In genomic region chr15:57061502-57061901, GRCm38 (mm10) we compare ENCODE assay signal across 15 mouse cellular contexts.
DNase-seq lines count a peak whose midpoint lies in the region; ATAC-seq and TF ChIP-seq lines count a peak whose summit lies in the region.
"Had no signal": no experiment of that assay in that cellular context is flagged by ENCODE, and none has a peak within 500 bp of the region (broad histone marks: within the 10 kb centered on the region; RNA-seq: fewer than 3 reads in every experiment).

No protein-coding gene starts in this region.

- no peak for TF ChIP-seq CTCF in forebrain, postnatal 0 days (IDR thresholded peaks at IDR 0.05; ENCODE audit: low read depth)

- H3K27me3 ChIP-seq in forebrain, embryonic 14.5 days (replicated peaks; ENCODE audit: control insufficient read depth, insufficient read depth, low read length), result no peaks in the 10 kb centered on the region
- H3K27me3 ChIP-seq in forebrain, postnatal 0 days (ENCODE audit: insufficient read depth, low read length), result no peaks in the 10 kb centered on the region
- H3K27me3 ChIP-seq in forebrain, embryonic 16.5 days (replicated peaks; ENCODE audit: control insufficient read depth, insufficient read depth, low read length), result no peaks in the 10 kb centered on the region
- no peaks in the 10 kb centered on the region for H3K27me3 ChIP-seq in forebrain, embryonic 10.5 days (ENCODE audit: poor library complexity, severe bottlenecking)
- H3K27me3 ChIP-seq: embryonic facial prominence, embryonic 12.5 days had no signal

- WGBS in forebrain, embryonic 14.5 days, result 58% methylated on average over 2 of the region's 2 CpGs
- WGBS in forebrain, postnatal 0 days, result 42% methylated on average over 2 of the region's 2 CpGs
- WGBS in forebrain, embryonic 16.5 days, result 54% methylated on average over 2 of the region's 2 CpGs
- 86% methylated on average over 2 of the region's 2 CpGs for WGBS in forebrain, embryonic 10.5 days

- no peaks in the 10 kb centered on the region for H3K9me3 ChIP-seq in forebrain, embryonic 14.5 days (replicated peaks; ENCODE audit: control insufficient read depth, low read length)
- H3K9me3 ChIP-seq in forebrain, postnatal 0 days (ENCODE audit: low read length), result no peaks in the 10 kb centered on the region
- H3K9me3 ChIP-seq in forebrain, embryonic 16.5 days (ENCODE audit: control insufficient read depth, low read length), result no peaks in the 10 kb centered on the region
- H3K9me3 ChIP-seq in forebrain, embryonic 10.5 days, result no peaks in the 10 kb centered on the region
- H3K9me3 ChIP-seq: embryonic facial prominence, embryonic 10.5 days; embryonic facial prominence, embryonic 12.5 days had no signal

- no peak overlapping the region for H3K27ac ChIP-seq in forebrain, embryonic 14.5 days (ENCODE audit: low read depth, low read length)
- H3K27ac ChIP-seq in forebrain, postnatal 0 days (ENCODE audit: low read depth, low read length), result no peak overlapping the region
- H3K27ac ChIP-seq in forebrain, embryonic 16.5 days (ENCODE audit: low read length), result no peak overlapping the region
- H3K27ac ChIP-seq in forebrain, embryonic 10.5 days, result no peak overlapping the region
- H3K27ac ChIP-seq: embryonic facial prominence, embryonic 10.5 days; embryonic facial prominence, embryonic 12.5 days had no signal

- peak; percentile 18; the same call in 1 of the 2 replicates for ATAC-seq in forebrain, embryonic 14.5 days
- no peak for ATAC-seq in forebrain, postnatal 0 days
- peak; percentile 38; the same call in 1 of the 2 replicates for ATAC-seq in forebrain, embryonic 16.5 days

- DNase-seq in forebrain, embryonic 14.5 days (ENCODE audit: low spot score), result peak; percentile 29
- no peak for DNase-seq in forebrain, postnatal 0 days
- no peak for DNase-seq in forebrain, embryonic 10.5 days (ENCODE audit: extremely low spot score, low spot score)
- DNase-seq in lung, postnatal 25 days (ENCODE audit: low spot score), result no peak
- DNase-seq: adrenal gland, adult 2 months; adrenal gland, postnatal 10 days; adrenal gland, postnatal 25 days; cerebellum, adult 11-12 months; cerebellum, adult 2 months; cerebellum, adult 9-10 months; cerebellum, postnatal 10 days; cerebellum, postnatal 25 days had no signal

- no peaks in the 10 kb centered on the region for H3K4me1 ChIP-seq in forebrain, embryonic 14.5 days (ENCODE audit: control insufficient read depth, insufficient read depth, low read length)
- H3K4me1 ChIP-seq in forebrain, postnatal 0 days (ENCODE audit: insufficient read depth), result no peaks in the 10 kb centered on the region
- no peaks in the 10 kb centered on the region for H3K4me1 ChIP-seq in forebrain, embryonic 16.5 days (replicated peaks; ENCODE audit: control insufficient read depth, insufficient read depth, low read length)
- no peaks in the 10 kb centered on the region for H3K4me1 ChIP-seq in forebrain, embryonic 10.5 days
- H3K4me1 ChIP-seq: embryonic facial prominence, embryonic 10.5 days; embryonic facial prominence, embryonic 12.5 days had no signal

- H3K4me3 ChIP-seq in forebrain, embryonic 14.5 days (ENCODE audit: low read depth, low read length), result no peak overlapping the region
- no peak overlapping the region for H3K4me3 ChIP-seq in forebrain, postnatal 0 days (ENCODE audit: low read depth, low read length)
- H3K4me3 ChIP-seq in forebrain, embryonic 16.5 days (replicated peaks; ENCODE audit: low read length), result no peak overlapping the region
- H3K4me3 ChIP-seq in forebrain, embryonic 10.5 days, result no peak overlapping the region
- H3K4me3 ChIP-seq: embryonic facial prominence, embryonic 10.5 days; embryonic facial prominence, embryonic 12.5 days had no signal

- H3K9ac ChIP-seq in forebrain, embryonic 14.5 days (ENCODE audit: low read length), result no peak overlapping the region
- H3K9ac ChIP-seq in forebrain, postnatal 0 days, result no peak overlapping the region
- no peak overlapping the region for H3K9ac ChIP-seq in forebrain, embryonic 16.5 days (replicated peaks; ENCODE audit: low read depth, low read length)
- H3K9ac ChIP-seq: embryonic facial prominence, embryonic 12.5 days had no signal

- no peak overlapping the region for H3K4me2 ChIP-seq in forebrain, embryonic 14.5 days (ENCODE audit: low read length)
- H3K4me2 ChIP-seq in forebrain, postnatal 0 days (ENCODE audit: low read depth), result no peak overlapping the region
- H3K4me2 ChIP-seq in forebrain, embryonic 16.5 days (ENCODE audit: low read length), result no peak overlapping the region
- H3K4me2 ChIP-seq: embryonic facial prominence, embryonic 12.5 days had no signal

- no peaks in the 10 kb centered on the region for H3K36me3 ChIP-seq in forebrain, embryonic 14.5 days (ENCODE audit: control insufficient read depth, insufficient read depth, low read length)
- no peaks in the 10 kb centered on the region for H3K36me3 ChIP-seq in forebrain, postnatal 0 days (ENCODE audit: insufficient read depth)
- H3K36me3 ChIP-seq in forebrain, embryonic 16.5 days (ENCODE audit: control insufficient read depth, insufficient read depth), result no peaks in the 10 kb centered on the region
- no peaks in the 10 kb centered on the region for H3K36me3 ChIP-seq in forebrain, embryonic 10.5 days (replicated peaks)
- H3K36me3 ChIP-seq: embryonic facial prominence, embryonic 10.5 days; embryonic facial prominence, embryonic 12.5 days had no signal
